Mouse (Mus musculus) right cerebral cortex, postnatal 4 days (tissue): ENCODE data around the gene Gm21988.

ENCODE experiments used
- DNase-seq: peaks from one replicate; pipeline ENCODE4 v3.0.0-alpha.2; 2022

The Gm21988 gene

GRCm38 (mm10) chr11:70215301-70215700, 24.3 kb downstream of the Gm21988 start:
- DNase-seq = no peak

GRCm38 (mm10) chr11:70214856-70215209, 24.8 kb downstream of the Gm21988 start:
- DNase-seq = no peak

- no peak for DNase-seq
Measured at GRCm38 (mm10) chr11:70214191-70214855, 25.3 kb downstream of the Gm21988 start.

GRCm38 (mm10) chr11:70213736-70214135, 25.9 kb downstream of the Gm21988 start:
- no peak for DNase-seq

GRCm38 (mm10) chr11:70212896-70213295, 26.7 kb downstream of the Gm21988 start:
- peak; percentile 72 for DNase-seq

- no peak for DNase-seq
Measured at GRCm38 (mm10) chr11:70212423-70212822, 27.2 kb downstream of the Gm21988 start, which contains the start of gene Slc16a11. Slc16a11 (plus strand) TSS chr11:70212752.

- DNase-seq = no peak
Measured at GRCm38 (mm10) chr11:70211972-70212371, 27.7 kb downstream of the Gm21988 start.

- no peak for DNase-seq
Measured at GRCm38 (mm10) chr11:70210681-70211080, 28.9 kb downstream of the Gm21988 start.

- DNase-seq = no peak
Measured at GRCm38 (mm10) chr11:70208778-70209388, 30.7 kb downstream of the Gm21988 start.

- DNase-seq = no peak
Measured at GRCm38 (mm10) chr11:70207283-70207682, 32.3 kb downstream of the Gm21988 start.

GRCm38 (mm10) chr11:70206801-70207200, 32.8 kb downstream of the Gm21988 start:
- DNase-seq = no peak

GRCm38 (mm10) chr11:70201691-70202090, 37.9 kb downstream of the Gm21988 start:
- peak; percentile 91 for DNase-seq

GRCm38 (mm10) chr11:70200036-70200608, 39.5 kb downstream of the Gm21988 start:
- no peak for DNase-seq

- no peak for DNase-seq
Measured at GRCm38 (mm10) chr11:70199107-70199506, 40.5 kb downstream of the Gm21988 start.

- DNase-seq = no peak
Measured at GRCm38 (mm10) chr11:70198332-70198731, 41.3 kb downstream of the Gm21988 start.

- no peak for DNase-seq
Measured at GRCm38 (mm10) chr11:70193354-70194285, 46.0 kb downstream of the Gm21988 start.

- no peak for DNase-seq
Measured at GRCm38 (mm10) chr11:70192157-70192556, 47.5 kb downstream of the Gm21988 start.

GRCm38 (mm10) chr11:70191188-70191587, 48.4 kb downstream of the Gm21988 start:
- no peak for DNase-seq

- DNase-seq = no peak
Measured at GRCm38 (mm10) chr11:70189319-70190134, 50.1 kb downstream of the Gm21988 start.
